Mouse (Mus musculus) v-Abl transformed pro-B cells (cell line): Measurements from ENCODE around the gene Rac3.
"Not testable (repeated sequence)": the region's sequence is repeated elsewhere in the genome, so short reads cannot be mapped to it uniquely, and the experiment has no call there.

Experiments
- in situ Hi-C, 2 experiments: fragments of 400-800 bp; cut with MboI; formaldehyde crosslinking; loops; one replicate each; pipeline ENCODE4 v1.15.1; 2025; ENCODE audit not compliant: unreplicated experiment in 2 of 2

Gene Rac3

DNA sequence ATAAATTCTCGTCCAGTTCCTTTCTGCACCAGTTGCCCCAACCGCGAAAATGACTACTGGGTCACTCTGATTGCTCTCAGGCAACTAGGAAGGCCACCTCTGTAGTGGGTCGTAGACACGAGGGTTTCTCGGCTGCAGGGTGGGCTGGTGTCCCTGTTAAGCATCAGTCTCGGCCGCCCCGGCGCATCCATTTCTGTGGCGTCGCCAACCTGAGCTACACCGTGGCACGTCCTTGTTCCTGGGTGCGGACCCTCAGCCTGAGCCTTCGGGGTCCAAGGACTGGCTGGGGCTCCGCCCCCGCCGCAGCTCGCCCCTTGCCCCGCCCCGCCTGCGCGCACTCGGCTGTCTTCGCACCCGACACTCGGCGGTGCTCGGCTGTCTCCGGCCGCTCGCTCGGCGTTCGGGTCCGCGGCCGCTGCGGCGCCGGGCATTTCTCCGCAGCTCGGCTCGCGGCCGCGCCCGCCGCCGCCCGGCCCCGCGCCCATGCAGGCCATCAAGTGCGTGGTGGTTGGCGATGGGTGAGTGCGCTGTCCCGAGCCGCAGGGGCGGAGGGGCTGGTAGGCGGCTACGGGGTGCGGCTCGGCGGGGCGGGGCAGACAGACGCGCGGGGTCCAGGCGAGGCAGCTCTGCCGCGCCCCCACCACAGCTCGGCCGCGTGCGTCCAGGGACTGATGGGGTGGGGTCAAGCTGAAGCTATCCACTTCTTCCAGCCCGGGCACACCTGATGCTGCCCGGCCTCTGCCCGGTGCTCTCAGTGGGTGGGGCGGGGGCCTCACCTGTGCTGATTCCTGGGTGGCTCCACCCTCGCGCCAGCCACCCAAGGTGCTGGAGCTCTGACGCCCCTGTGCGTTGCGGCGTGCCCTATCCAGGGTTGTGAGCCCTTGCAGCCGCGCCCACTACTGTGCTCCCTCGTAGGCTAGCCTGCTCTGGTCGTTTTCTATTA is at the start of gene Rac3:
TSS of gene Rac3 (plus strand) at position 347 of the 943 bp plus-strand sequence.
- in situ Hi-C loops = loop anchor here (5.0 to 10.0 kb wide), 5 partner anchors 56 to 321 kb away; partner anchors contain the start of gene Cd7 (in 1 of the 2)

DNA sequence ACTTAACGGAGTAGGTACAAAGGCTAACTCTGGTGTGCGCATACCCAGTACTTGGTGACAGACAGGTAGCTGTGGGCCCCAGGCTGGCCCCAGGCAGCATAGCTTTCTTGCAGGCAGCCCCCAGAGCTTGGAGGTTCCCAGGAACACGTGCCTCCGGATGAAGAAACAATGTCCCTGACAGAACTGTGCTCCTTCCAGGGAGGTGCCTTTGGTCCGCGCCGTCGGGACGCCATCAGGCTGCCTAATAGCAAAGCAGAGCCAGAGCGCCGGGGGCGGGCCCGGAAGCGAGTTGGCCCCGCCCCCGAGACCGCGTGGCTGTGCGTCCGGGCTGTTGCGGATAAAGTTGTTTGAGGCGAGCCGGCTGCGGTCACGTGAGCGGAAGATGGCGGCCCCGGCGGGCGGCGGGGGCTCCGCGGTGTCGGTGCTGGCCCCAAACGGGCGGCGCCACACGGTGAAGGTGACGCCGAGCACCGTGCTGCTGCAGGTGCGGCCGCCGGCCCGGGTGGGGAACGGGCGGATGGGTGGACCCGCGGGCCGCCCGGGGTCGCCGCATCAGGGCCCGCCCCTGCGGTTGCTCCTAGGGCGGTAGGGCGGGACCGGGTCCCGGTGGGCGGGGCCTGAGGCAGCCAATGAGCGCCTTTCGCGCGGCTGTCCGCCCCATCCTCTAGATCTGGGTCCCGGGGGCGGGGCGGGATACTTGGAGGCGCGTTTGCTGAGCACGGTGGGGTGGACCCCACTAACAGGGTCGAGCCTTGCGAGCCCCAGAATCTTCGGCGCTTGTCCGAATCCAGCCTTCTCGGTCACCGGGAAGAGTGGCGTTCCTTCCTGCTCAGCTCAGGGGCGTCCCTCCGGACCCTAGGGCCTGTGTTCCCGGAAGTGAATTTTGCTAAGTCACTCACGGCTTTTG is 48.3 kb upstream of the Rac3 start, which contains the start of gene Aspscr1:
TSS of gene Aspscr1 (plus strand) at position 287 of the 907 bp plus-strand sequence.
- in situ Hi-C loops = loop anchor here in 1 of 2 experiments (5.0 kb wide), 2 partner anchors 39 to 41 kb away; partner anchors contain the start of genes Cenpx, Lrrc45 and Mafg

DNA sequence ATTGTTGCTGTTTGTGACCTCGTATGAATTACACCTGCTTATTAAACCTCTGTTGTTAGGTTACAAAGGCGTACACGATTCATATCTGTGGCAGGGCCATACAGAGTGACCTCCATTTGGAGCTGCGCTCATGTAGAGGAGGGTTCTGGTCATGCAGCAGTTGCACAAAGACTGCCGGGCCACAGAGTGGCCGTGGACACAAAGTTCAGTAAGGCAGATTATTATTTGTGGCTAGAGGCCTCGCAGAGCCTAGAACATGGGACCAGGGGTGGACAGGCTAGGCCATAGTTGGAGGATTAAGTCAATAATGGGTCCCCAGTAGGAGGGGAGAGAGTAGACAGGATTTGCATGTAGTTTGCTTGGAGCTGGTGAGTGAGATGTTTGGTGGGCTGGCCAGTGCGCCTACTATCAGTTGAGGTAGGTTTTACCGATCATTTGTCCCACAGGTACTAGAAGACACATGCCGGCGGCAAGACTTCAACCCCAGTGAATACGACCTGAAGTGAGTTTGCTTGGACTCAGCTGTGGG is 47.6 kb upstream of the Rac3 start:
- in situ Hi-C loops = loop anchor here in 1 of 2 experiments (5.0 kb wide), 2 partner anchors 39 to 41 kb away; partner anchors contain the start of genes Cenpx, Lrrc45 and Mafg

DNA sequence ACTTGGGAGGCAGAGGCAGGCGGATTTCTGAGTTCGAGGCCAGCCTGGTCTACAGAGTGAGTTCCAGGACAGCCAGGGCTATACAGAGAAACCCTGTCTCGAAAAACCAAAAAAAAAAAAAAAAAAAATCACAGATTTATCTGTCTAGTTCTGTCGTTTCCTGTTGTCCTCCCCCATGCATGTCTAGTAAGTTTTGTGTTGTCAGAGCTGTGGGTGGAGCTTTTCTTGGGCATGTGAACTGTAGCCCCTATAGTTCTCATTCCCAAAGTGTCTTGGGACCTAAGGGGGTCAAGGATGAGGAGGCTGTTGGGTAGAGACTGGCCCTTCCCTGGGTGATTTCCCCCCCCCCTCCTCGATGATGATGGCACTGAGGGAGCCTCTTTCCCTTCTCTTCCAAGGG is 45.4 kb upstream of the Rac3 start:
- in situ Hi-C loops = not testable (repeated sequence)

DNA sequence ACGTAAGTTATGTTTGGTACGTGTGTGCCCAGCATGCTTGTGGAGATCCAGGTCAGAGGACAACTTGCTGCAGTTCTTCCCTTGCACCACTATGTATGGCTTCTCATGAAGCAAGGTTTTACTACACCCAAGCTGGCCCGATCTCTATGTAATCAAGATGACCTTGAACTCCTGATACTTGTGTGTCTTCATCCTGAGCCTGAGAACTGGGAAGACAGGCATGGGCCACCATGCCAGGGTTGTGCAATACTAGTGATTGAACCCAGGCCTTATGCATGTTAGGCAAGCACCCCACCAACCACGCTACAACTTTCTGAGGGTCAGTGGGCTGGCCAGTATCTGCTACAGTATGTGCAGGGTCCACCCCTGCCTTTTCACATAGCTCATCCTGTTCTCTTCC is 44.3 kb upstream of the Rac3 start:
- in situ Hi-C loops = no loop called here

DNA sequence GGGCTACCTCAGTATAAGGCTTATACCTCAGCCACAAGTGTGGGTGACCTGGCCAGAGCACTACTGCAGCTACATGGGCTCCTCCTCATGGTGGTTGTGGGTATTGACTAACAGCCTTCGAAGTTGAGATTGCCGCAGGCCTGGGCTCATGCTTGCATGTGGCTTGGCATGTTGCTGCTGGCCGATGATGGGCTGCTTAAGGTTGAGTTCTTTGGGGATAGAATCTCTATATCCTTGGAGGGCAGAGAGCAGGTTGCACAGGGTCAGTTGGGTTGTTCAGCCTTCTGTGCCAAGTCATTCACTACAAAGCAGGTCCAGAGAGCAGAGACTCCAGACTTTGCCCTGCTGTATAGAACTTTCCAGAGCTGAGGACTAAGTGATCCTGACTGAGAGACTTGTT is 41.4 kb upstream of the Rac3 start:
- in situ Hi-C loops = loop anchor here in 1 of 2 experiments (5.0 kb wide), 1 partner anchor 58 kb away; no protein-coding TSS in a partner anchor

DNA sequence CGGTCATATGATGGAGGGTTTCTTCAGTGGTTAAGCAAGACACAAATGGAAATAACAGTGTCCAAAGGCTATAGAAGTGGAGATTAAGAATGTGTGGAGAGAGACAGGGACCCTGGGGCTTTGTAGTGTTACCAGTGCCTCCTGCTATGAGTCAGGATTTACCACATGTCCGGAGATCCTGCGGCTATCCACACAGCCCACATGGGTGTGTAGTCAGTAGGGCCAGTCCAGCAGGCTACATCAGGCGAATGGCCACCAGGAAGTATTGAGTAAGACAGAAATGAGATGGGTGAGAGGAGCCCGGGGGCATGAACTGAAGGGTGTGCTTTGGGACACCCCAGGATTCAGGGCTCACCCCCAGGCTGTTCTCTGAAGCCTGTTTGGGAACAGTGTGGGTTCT is 38.6 kb upstream of the Rac3 start:
- in situ Hi-C loops = loop anchor here in 1 of 2 experiments (5.0 kb wide), 1 partner anchor 60 kb away; no protein-coding TSS in a partner anchor

DNA sequence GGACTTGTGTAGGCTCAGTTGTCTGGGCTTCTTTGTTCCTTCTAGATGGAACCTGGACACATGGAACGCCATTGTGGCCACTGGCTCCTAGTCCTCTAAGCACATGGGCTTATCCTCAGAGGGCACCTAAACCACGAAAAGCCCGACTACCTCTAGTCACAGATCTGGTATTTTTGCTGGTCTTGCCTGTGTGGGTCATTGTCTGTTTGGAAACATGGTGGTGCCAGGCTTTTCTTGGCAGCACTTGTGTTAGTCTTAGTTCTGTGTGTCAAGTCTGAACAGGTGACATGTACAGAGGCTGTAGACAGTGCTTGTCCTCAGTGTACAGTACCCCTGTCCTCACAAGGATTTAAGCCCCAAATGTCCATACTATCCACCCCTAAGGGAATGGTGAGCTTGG is 37.7 kb upstream of the Rac3 start:
- in situ Hi-C loops = loop anchor here in 1 of 2 experiments (5.0 kb wide), 1 partner anchor 61 kb away; no protein-coding TSS in a partner anchor

DNA sequence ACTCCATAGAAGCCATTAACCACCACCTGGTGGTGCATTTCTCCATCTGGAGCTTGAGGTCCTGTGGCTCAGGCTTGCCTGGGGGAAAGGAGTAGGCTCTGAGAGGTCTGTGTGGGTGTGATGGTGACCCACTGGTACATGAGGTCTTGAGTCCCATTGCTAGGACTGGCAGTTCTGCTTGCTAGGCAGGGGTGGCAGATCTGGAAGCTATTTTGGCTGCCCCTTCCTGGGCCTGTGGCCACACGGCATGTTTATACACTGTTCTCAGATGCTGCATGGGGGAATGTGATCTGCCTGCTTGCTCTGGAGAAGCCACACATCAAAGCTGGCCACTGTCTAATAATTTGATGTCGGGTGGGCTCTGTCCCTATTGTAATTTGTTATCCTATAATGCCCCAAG is 37.2 kb upstream of the Rac3 start:
- in situ Hi-C loops = loop anchor here in 1 of 2 experiments (5.0 kb wide), 1 partner anchor 62 kb away; no protein-coding TSS in a partner anchor

DNA sequence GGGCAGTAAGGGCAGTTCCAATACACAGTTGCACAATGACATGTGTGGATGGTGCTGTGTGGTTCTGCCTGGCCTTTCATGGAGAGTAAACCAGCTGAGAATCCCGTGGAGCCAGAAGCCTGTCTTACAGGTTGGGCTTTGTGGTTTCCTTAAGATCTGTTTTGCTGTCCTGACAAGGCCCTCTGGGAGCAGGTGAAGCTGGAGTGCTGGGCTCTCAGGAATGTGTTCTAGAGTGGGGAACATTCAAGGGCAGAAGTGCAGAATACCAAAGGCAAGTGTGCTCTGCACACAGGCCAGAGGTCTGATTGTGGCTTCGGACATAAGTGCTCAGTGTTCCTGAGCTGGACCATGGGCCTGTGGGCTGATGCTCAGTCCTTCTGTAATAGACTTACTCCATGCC is 36.6 kb upstream of the Rac3 start:
- in situ Hi-C loops = loop anchor here in 1 of 2 experiments (5.0 kb wide), 1 partner anchor 62 kb away; no protein-coding TSS in a partner anchor

DNA sequence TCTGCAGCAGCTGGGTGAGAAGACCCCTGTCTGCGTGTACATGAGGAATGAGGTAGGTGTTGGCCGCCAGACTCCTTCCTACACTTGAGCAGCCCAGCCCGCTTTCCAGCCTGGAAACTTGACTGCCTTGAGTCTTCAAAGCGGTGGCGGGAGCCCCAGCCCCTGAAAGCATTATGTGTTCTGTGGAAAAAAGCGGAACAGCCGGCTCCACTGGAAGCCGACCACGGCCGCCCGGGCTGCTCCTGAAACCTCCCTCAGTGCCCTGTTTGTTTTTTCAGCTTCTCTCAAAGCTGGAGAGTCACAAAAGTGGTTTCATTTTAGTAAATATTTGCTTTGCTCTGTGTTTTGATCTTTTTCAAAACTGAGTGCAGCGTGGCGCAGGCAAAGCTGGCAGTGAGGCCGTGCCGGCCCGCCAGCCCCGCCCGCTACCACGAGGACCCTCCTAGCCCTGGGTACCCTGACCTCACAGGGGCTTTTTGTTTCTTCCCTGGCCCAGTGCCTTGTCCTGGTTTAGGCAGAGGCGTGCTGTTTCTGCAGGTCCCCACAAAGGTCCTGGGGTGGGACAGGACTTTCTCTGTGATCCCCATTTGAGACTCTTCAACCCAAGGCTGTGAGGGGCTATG is 34.5 kb upstream of the Rac3 start:
- in situ Hi-C loops = no loop called here

DNA sequence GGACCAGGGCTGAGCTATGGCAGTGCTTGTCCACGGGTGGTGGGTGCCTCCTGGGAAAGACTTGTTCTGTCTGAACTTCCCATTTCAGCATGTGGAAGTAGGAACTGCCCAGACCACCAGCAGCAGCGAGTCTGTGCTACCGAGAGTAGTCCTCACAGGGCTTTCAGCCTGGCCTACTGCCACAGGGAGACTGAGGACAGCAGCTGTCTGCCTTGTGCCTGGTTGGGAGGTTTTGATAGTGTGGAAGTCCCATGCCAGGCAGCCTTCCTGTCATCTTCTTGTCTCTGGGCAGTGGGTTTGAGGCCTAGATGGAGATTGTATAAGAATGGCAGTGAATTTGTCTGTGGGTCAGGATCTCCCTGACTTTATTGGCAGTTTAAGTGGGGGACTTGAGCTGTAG is 31.9 kb upstream of the Rac3 start:
- in situ Hi-C loops = no loop called here

DNA sequence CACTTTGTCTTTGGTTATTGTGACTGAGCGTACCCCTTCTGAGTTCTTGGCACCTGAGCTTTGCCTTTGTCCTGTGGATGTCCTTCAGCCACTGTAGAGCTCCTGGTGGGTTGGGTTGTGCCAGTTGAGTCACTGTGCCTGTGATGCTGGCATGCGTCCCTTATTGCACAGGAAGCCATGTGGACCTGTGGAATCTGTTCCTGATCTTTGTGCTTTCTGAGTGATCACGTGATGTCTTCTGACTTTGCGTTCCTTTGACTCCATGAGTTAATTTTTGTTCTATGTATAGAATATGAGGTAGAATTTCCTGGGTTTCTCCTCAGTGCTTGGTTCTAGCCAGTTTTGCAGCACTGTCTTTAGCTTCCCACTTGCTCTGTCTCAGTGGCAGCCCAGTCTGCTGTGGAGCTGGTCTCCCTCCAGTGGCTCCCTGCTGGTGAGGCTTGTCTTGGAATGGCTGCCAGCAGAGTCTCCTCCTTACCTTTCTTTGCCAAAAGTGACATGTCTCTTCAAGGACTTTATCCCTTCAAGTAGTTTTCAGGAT is 28.7 kb upstream of the Rac3 start:
- in situ Hi-C loops = no loop called here

DNA sequence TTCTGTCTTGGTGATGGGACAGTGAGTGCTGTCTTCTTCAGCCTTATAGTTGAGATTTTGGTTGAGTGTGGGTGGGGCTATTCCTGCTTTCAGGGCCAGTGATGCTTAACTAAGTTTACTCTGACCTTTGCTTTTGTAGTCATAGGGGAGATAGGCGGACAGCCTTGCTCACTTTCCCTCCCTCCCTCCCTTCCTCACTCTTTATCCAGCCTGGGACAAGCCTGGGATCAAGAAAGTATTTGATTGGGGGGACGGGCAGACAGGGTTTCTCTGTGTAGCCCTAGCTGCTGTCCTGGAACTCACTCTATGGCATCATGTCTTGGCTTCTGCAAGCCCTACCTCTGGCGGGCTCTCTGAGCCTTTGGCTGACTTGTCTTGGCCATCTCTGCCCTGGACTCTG is 27.8 kb upstream of the Rac3 start:
- in situ Hi-C loops = no loop called here

DNA sequence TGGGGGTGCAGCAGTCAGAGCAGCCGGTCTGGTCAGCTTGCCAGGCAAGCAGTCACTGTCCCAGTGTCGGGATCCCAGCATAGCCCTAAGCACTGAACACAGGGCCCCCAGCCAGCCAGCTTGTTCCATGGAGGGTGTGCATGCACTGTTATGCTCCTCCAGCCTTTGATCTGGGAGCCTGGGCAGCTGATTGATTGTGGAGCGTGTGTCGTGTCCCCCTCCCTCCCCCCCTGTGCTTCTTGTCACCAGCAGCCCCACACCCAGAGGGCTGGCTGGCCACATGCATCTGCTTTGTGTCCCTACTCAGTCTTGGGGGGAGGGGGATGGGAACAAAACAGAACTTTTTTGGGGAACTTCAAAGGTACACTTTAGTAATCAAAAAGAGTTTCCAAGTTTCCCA is 26.1 kb upstream of the Rac3 start:
- in situ Hi-C loops = no loop called here

DNA sequence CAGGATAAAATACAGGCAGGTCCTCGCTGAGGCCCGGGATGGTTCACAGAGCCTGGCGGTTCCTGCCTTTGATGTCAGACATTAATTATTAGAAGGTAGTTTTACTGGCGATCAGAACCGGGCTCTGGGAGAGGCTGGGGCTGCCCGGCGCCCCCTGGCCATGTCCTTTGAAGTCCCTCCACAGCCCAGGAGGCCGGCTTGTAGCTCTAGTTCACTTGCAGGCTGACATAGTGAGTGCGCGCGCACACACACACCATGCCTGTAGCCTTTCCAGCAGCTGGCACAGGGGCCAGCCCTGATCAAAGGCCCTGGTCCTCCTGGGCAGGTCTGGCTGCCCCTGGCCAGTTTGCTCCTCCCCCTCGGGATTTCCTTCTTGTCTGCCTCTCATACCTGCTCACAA is 25.6 kb upstream of the Rac3 start:
- in situ Hi-C loops = no loop called here

DNA sequence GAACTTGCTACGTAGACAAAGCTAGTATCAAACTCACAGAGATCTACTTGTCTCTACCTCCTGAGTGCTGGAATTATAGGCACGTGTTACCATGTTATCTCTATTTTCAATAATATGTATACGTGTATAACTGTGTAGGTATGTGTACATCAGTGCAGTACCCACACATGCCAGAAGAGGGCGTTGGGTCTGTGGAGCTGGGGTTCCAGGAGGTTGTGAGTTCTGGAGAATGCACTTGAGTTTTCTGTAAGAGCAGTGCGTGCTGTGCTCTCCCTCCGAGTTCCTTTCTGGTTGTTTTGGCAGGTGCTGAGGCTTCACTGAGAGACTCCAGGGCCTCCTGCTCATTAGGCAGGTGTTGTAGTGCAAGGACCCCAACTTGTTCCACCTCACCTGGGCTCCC is 24.7 kb upstream of the Rac3 start:
- in situ Hi-C loops = no loop called here

DNA sequence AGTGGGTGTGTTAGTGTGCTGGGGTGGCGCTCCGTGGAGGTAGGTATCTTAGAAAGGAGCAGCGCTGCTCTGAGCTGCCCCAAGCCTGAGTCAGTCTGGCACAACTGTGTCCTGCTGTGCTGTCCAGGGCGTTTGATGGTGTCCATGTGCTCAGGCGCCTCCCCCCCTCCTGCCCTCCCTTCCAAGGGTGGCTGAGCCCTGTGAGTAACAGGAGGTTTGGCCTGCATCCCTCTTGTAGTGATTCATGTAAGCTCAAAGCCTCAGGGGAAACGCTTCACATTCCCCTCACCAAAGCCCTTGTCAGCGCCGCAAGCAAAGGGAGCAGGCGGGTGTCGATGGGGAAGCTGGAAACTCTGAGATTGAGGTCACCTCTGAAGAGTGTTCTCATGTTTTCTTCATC is 23.5 kb upstream of the Rac3 start:
- in situ Hi-C loops = no loop called here

DNA sequence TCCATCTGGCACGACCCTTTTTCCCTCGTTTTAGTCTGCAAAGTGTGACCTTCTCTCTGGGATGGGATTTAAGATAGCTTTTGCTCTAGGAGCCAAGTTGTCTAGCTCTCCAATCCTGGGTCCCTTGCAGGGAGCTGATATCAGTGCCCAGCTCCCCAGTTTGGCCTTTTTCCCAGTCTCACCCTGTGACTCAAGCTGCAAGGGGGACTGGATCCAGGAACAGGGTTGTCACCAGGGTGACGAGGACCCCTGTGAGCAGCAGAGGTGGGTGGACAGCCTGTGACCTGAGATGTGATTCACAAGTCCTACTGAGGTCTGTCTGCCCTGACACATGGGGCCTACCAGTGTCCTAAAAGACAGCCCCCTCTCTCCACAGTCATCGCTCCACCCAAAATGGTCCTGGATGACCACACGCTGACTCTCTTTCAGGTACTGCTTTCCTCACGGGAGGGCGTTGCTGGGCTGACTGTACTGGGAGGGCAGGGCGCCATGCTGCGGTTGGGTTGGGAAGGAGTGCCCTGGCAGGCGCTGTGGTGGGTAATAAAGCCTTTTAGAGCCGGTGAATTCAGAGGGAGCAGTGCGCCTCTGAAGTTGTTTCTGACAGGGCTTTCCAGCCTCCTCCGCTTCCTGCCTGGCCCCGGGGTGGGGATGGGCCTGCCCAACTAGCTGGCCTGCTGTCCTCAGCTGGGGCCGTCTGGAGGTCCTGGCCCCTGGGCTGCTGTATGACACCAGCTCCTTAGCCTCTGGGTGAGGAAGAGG is 17.4 kb upstream of the Rac3 start:
- in situ Hi-C loops = no loop called here
